Mouse (Mus musculus) liver, postnatal 0 days (tissue): ENCODE data around the gene Omt2a.
"Not testable (repeated sequence)": the region's sequence is repeated elsewhere in the genome, so short reads cannot be mapped to it uniquely, and the experiment has no call there.

Experiments used
- CTCF ChIP-seq: sonication (generic); IDR thresholded peaks from 2 replicates; pipeline ENCODE4 v1.5.1; 2016; ENCODE audit warnings: antibody characterized with exemption, low read depth
- EP300 ChIP-seq: IDR thresholded peaks from 2 replicates; pipeline ENCODE4 v1.6.1; 2016; ENCODE audit warnings: antibody characterized with exemption, low read depth, mild to moderate bottlenecking

- TF ChIP-seq CTCF, EP300: not testable (repeated sequence)
These were observed 33.8 kb upstream of the Omt2a start for GRCm38 (mm10) chr9:78348206-78349004.
